Comparison of ENCODE assay signal across 28 mouse cellular contexts in genomic region chr7:27610871-27611270, GRCm38 (mm10). TPM values are rescaled to one million over a fixed set of nuclear protein-coding genes. Genes with fewer than 3 reads are reported as not detected.
DNase-seq lines count a peak whose midpoint lies in the region; ATAC-seq and TF ChIP-seq lines count a peak whose summit lies in the region.
"Had no signal": no experiment of that assay in that cellular context is flagged by ENCODE, and none has a peak within 500 bp of the region (broad histone marks: within the 10 kb centered on the region; RNA-seq: fewer than 3 reads in every experiment).

No protein-coding gene starts in this region.

- H3K27me3 ChIP-seq in forebrain, embryonic 15.5 days, result no peaks in the 10 kb centered on the region
- H3K27me3 ChIP-seq in forebrain, embryonic 11.5 days (ENCODE audit: control insufficient read depth, insufficient read depth, low read length), result no peaks in the 10 kb centered on the region
- H3K27me3 ChIP-seq in testis, adult 2 months (ENCODE audit: control insufficient read depth, insufficient read depth, low read length), result no peaks in the 10 kb centered on the region
- H3K27me3 ChIP-seq: CH12.LX; forebrain, embryonic 12.5 days; intestine, embryonic 15.5 days; limb, embryonic 13.5 days; lung, embryonic 15.5 days had no signal

- H3K4me3 ChIP-seq in forebrain, embryonic 15.5 days, result no peak overlapping the region
- H3K4me3 ChIP-seq in forebrain, embryonic 11.5 days (ENCODE audit: low read depth, low read length), result no peak overlapping the region
- no peak overlapping the region for H3K4me3 ChIP-seq in left cerebral cortex, adult 2 months
- no peak overlapping the region for H3K4me3 ChIP-seq in testis, adult 2 months (ENCODE audit: control insufficient read depth, low read depth, low read length)
- H3K4me3 ChIP-seq: erythroblast, embryonic 14.5 days; forebrain, embryonic 12.5 days; hindbrain, embryonic 10.5 days; intestine, embryonic 15.5 days; limb, embryonic 13.5 days; lung, embryonic 15.5 days had no signal

- TF ChIP-seq CTCF in left cerebral cortex, adult 2 months (IDR thresholded peaks at IDR 0.05), result no peak
- TF ChIP-seq CTCF in testis, adult 2 months (IDR thresholded peaks at IDR 0.05; ENCODE audit: control insufficient read depth, insufficient read depth, insufficient replicate concordance, low read depth, low read length), result no peak

- H3K9ac ChIP-seq in forebrain, embryonic 15.5 days (replicated peaks), result no peak overlapping the region
- no peak overlapping the region for H3K9ac ChIP-seq in forebrain, embryonic 11.5 days (ENCODE audit: low read length)
- H3K9ac ChIP-seq: forebrain, embryonic 12.5 days; intestine, embryonic 15.5 days; limb, embryonic 13.5 days; lung, embryonic 15.5 days had no signal

- peaks cover 47% of the 10 kb centered on the region for H3K4me1 ChIP-seq in forebrain, embryonic 15.5 days
- H3K4me1 ChIP-seq in forebrain, embryonic 11.5 days (replicated peaks; ENCODE audit: control insufficient read depth, insufficient read depth, low read length), result peaks cover 2% of the 10 kb centered on the region; the same call in 1 of the 2 replicates
- peaks cover 14% of the 10 kb centered on the region for H3K4me1 ChIP-seq in testis, adult 2 months (ENCODE audit: control insufficient read depth, insufficient read depth, low read length)

- peaks cover 19% of the 10 kb centered on the region for H3K36me3 ChIP-seq in forebrain, embryonic 15.5 days
- H3K36me3 ChIP-seq in forebrain, embryonic 11.5 days (ENCODE audit: control insufficient read depth, insufficient read depth, low read length), result no peaks in the 10 kb centered on the region; the same call in 1 of the 2 replicates
- peaks cover 2% of the 10 kb centered on the region; the same call in 1 of the 2 replicates for H3K36me3 ChIP-seq in testis, adult 2 months (ENCODE audit: control insufficient read depth, insufficient read depth, low read length)

- no peaks in the 10 kb centered on the region for H3K9me3 ChIP-seq in forebrain, embryonic 15.5 days
- no peaks in the 10 kb centered on the region for H3K9me3 ChIP-seq in forebrain, embryonic 11.5 days (ENCODE audit: control insufficient read depth, low read length)
- H3K9me3 ChIP-seq: forebrain, embryonic 12.5 days; hindbrain, embryonic 10.5 days; intestine, embryonic 15.5 days; limb, embryonic 13.5 days; lung, embryonic 15.5 days had no signal

- no peak overlapping the region for H3K4me2 ChIP-seq in forebrain, embryonic 15.5 days (replicated peaks)
- no peak overlapping the region for H3K4me2 ChIP-seq in forebrain, embryonic 11.5 days (ENCODE audit: low read depth, low read length, severe bottlenecking)
- H3K4me2 ChIP-seq: forebrain, embryonic 12.5 days; intestine, embryonic 15.5 days; limb, embryonic 13.5 days; liver, embryonic 11.5 days; lung, embryonic 15.5 days had no signal

- 86% methylated on average over 5 of the region's 5 CpGs for WGBS in forebrain, embryonic 15.5 days
- 93% methylated on average over 5 of the region's 5 CpGs for WGBS in forebrain, embryonic 11.5 days

- no peak for TF ChIP-seq POLR2A in testis, adult 2 months (IDR thresholded peaks at IDR 0.05; ENCODE audit: control insufficient read depth, low read depth, low read length)

- no peak for ATAC-seq in forebrain, embryonic 15.5 days (replicated peaks)
- no peak for ATAC-seq in forebrain, embryonic 11.5 days (replicated peaks; ENCODE audit: low FRiP score)
- ATAC-seq: activated CD4-positive, CD25-positive, alpha-beta regulatory T cell, adult 4 months; hindbrain, embryonic 16.5 days; intestine, embryonic 15.5 days had no signal

- H3K27ac ChIP-seq in forebrain, embryonic 15.5 days (replicated peaks), result peak overlapping the region; percentile 64
- no peak overlapping the region for H3K27ac ChIP-seq in forebrain, embryonic 11.5 days (ENCODE audit: low read depth, low read length)
- 0 out of 2 replicates have a peak overlapping the region, but pooled peaks have one; percentile 37 for H3K27ac ChIP-seq in left cerebral cortex, adult 2 months
- H3K27ac ChIP-seq in testis, adult 2 months (ENCODE audit: control insufficient read depth, insufficient read depth, low read depth, low read length), result peak overlapping the region; percentile 19
- H3K27ac ChIP-seq: forebrain, embryonic 12.5 days; hindbrain, embryonic 10.5 days; intestine, embryonic 15.5 days; limb, embryonic 13.5 days; lung, embryonic 15.5 days had no signal

- peak; percentile 47 for DNase-seq in adrenal gland, adult 2 months
- DNase-seq in adrenal gland, postnatal 10 days, result no peak
- no peak for DNase-seq in forebrain, embryonic 11.5 days (ENCODE audit: low spot score)
- DNase-seq in left cerebral cortex, adult 2 months (ENCODE audit: extremely low spot score in 1 of 2, low spot score in 2 of 2), result no peak
- no peak for DNase-seq in left cerebral cortex, adult 9 months (ENCODE audit: low spot score in 2 of 2)
- no peak for DNase-seq in testis, postnatal 10 days (ENCODE audit: low spot score)
- DNase-seq: adrenal gland, postnatal 25 days; cerebellum, adult 8-10 months; gastrocnemius, postnatal 10 days; heart, postnatal 14 days; kidney, adult 2 months; kidney, postnatal 36 days; layer of hippocampus, postnatal 36 days; lung, postnatal 36 days had no signal

- intact Hi-C loops in left cerebral cortex, adult 2 months (cut with DNase I), result no loop called here

RNA-seq across cellular contexts. Expression of gene Akt2, which starts 19.5 kb away (rescaled TPM):
- total RNA-seq in adrenal gland, adult 2 months (2021), result 100 to 1,000 TPM; 219 to 227 TPM
- polyA plus RNA-seq in adrenal gland, adult 2 months (2012; rRNA removed), result 128 and 143 TPM in 2 replicates
- total RNA-seq in adrenal gland, postnatal 10 days (2021), result 100 to 1,000 TPM; 237 to 317 TPM
- 94.2 and 97.1 TPM in 2 replicates for polyA plus RNA-seq in forebrain, embryonic 15.5 days (2015; fragmentation: Nextera tagmentation; extraction: Ambion mirVana)
- 72.3 and 75.2 TPM in 2 replicates for polyA plus RNA-seq in forebrain, embryonic 11.5 days (2014; fragmentation: Nextera tagmentation; extraction: Ambion mirVana)
- 100 to 1,000 TPM; 115 to 116 TPM for total RNA-seq in left cerebral cortex, adult 2 months (2021)
- polyA plus RNA-seq in testis, adult 2 months (2012; rRNA removed), result 54.9 and 58.7 TPM in 2 replicates

RNA-seq across cellular contexts. Expression of gene Ttc9b, which starts 42.8 kb away (rescaled TPM):
- not detected for total RNA-seq in adrenal gland, adult 2 months (2021)
- 0.06 and 0.48 TPM in 2 replicates for polyA plus RNA-seq in adrenal gland, adult 2 months (2012; rRNA removed)
- total RNA-seq in adrenal gland, postnatal 10 days (2021), result under 1 TPM; 0.51 to 0.88 TPM
- 64.1 and 66.2 TPM in 2 replicates for polyA plus RNA-seq in forebrain, embryonic 15.5 days (2015; fragmentation: Nextera tagmentation; extraction: Ambion mirVana)
- polyA plus RNA-seq in forebrain, embryonic 11.5 days (2014; fragmentation: Nextera tagmentation; extraction: Ambion mirVana), result 12.6 and 13.9 TPM in 2 replicates
- total RNA-seq in left cerebral cortex, adult 2 months (2021), result 100 to 1,000 TPM in 1 of 2 experiments, 10 to 100 TPM in 1; 99.1 to 101 TPM
- polyA plus RNA-seq in testis, adult 2 months (2012; rRNA removed), result 0.29 and 0.51 TPM in 2 replicates
- total RNA-seq: adrenal gland, postnatal 25 days; CH12.LX; granulocyte monocyte progenitor cell, adult 5-6 weeks; heart, postnatal 14 days had no signal
- polyA plus RNA-seq: activated CD4-positive, CD25-positive, alpha-beta regulatory T cell, adult 4 months; erythroblast, embryonic 14.5 days; kidney, adult 2 months; liver, embryonic 11.5 days; liver, embryonic 16.5 days had no signal

RNA-seq across cellular contexts. Expression of gene 2310022A10Rik, which starts 57.8 kb away (rescaled TPM):
- 10 to 100 TPM; 12.8 to 15.9 TPM for total RNA-seq in adrenal gland, adult 2 months (2021)
- 22.5 and 27.7 TPM in 2 replicates for polyA plus RNA-seq in adrenal gland, adult 2 months (2012; rRNA removed)
- total RNA-seq in adrenal gland, postnatal 10 days (2021), result 10 to 100 TPM; 14.7 to 25.1 TPM
- 36.9 and 38.9 TPM in 2 replicates for polyA plus RNA-seq in forebrain, embryonic 15.5 days (2015; fragmentation: Nextera tagmentation; extraction: Ambion mirVana)
- 34.0 and 34.1 TPM in 2 replicates for polyA plus RNA-seq in forebrain, embryonic 11.5 days (2014; fragmentation: Nextera tagmentation; extraction: Ambion mirVana)
- 10 to 100 TPM; 25.9 to 27.1 TPM for total RNA-seq in left cerebral cortex, adult 2 months (2021)
- 27.6 and 28.1 TPM in 2 replicates for polyA plus RNA-seq in testis, adult 2 months (2012; rRNA removed)

RNA-seq across cellular contexts. Expression of gene Pld3, which starts 57.9 kb away (rescaled TPM):
- total RNA-seq in adrenal gland, adult 2 months (2021), result 100 to 1,000 TPM; 111 to 179 TPM
- 202 and 253 TPM in 2 replicates for polyA plus RNA-seq in adrenal gland, adult 2 months (2012; rRNA removed)
- 10 to 100 TPM; 84.0 to 86.6 TPM for total RNA-seq in adrenal gland, postnatal 10 days (2021)
- polyA plus RNA-seq in forebrain, embryonic 15.5 days (2015; fragmentation: Nextera tagmentation; extraction: Ambion mirVana), result 95.7 and 106 TPM in 2 replicates
- polyA plus RNA-seq in forebrain, embryonic 11.5 days (2014; fragmentation: Nextera tagmentation; extraction: Ambion mirVana), result 52.1 and 56.4 TPM in 2 replicates
- total RNA-seq in left cerebral cortex, adult 2 months (2021), result 100 to 1,000 TPM; 746 to 788 TPM
- polyA plus RNA-seq in testis, adult 2 months (2012; rRNA removed), result 121 and 130 TPM in 2 replicates
